ENCODE assay signal across 26 mouse cellular contexts in the genomic region with DNA sequence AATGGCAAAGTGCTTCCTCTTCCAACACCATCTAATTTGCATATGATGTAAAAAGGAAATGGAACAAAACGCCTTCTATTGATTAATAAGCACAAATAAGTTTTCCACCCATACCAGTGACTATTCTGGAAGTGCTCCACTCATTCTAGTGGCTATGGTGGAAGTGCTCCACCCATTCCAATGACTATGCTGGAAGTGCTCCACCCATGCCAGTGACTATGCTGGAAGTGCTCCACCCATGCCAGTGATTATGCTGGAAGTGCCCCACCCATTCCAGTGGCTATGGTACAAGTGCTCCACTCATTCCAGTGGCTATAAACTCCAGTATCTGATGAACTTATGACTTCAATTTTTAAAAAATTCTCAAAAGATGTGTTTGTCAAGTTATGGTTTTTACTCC.
DNase-seq lines count a peak whose midpoint lies in the region; ATAC-seq and TF ChIP-seq lines count a peak whose summit lies in the region.
"Had no signal": no experiment of that assay in that cellular context is flagged by ENCODE, and none has a peak within 500 bp of the region (broad histone marks: within the 10 kb centered on the region; RNA-seq: fewer than 3 reads in every experiment).

No protein-coding gene starts in this region.

- H3K9me3 ChIP-seq in heart, embryonic 10.5 days, result no peaks in the 10 kb centered on the region
- H3K9me3 ChIP-seq in kidney, embryonic 14.5 days (ENCODE audit: control insufficient read depth, low read length), result no peaks in the 10 kb centered on the region
- H3K9me3 ChIP-seq: forebrain, embryonic 13.5 days; heart, embryonic 15.5 days had no signal

- peaks cover 7% of the 10 kb centered on the region; the same call in 1 of the 2 replicates for H3K36me3 ChIP-seq in heart, adult 2 months (ENCODE audit: control insufficient read depth, insufficient read depth, low read length)
- H3K36me3 ChIP-seq in heart, embryonic 10.5 days, result 0 out of 2 replicates have a peak, but pooled peaks cover 2% of the 10 kb centered on the region
- H3K36me3 ChIP-seq in kidney, adult 2 months (ENCODE audit: control insufficient read depth, insufficient read depth, low read length), result no peaks in the 10 kb centered on the region
- no peaks in the 10 kb centered on the region for H3K36me3 ChIP-seq in kidney, embryonic 14.5 days (ENCODE audit: control insufficient read depth, insufficient read depth, low read length)
- H3K36me3 ChIP-seq: forebrain, embryonic 10.5 days; heart, embryonic 15.5 days had no signal

- H3K4me3 ChIP-seq in heart, adult 2 months, result no peak overlapping the region
- no peak overlapping the region for H3K4me3 ChIP-seq in heart, embryonic 10.5 days
- no peak overlapping the region for H3K4me3 ChIP-seq in kidney, adult 2 months (ENCODE audit: insufficient read depth, low read depth, low read length)
- no peak overlapping the region for H3K4me3 ChIP-seq in kidney, embryonic 14.5 days (ENCODE audit: low read length)
- H3K4me3 ChIP-seq: forebrain, embryonic 10.5 days; forebrain, embryonic 13.5 days; heart, embryonic 15.5 days had no signal

- H3K79me2 ChIP-seq in heart, adult 2 months (replicated peaks; ENCODE audit: control insufficient read depth, insufficient read depth, low read length), result peaks cover 8% of the 10 kb centered on the region

- TF ChIP-seq CTCF in heart, adult 2 months (IDR thresholded peaks at IDR 0.05), result no peak
- TF ChIP-seq CTCF in kidney, adult 2 months (conservative IDR thresholded peaks at IDR 0.05; ENCODE audit: insufficient read depth, insufficient read length, low read depth, low read length), result no peak

- intact Hi-C loops in heart, adult 2 months (cut with DNase I), result no loop called here

- no peak for TF ChIP-seq POLR2A in heart, adult 2 months (IDR thresholded peaks at IDR 0.05; ENCODE audit: insufficient read depth, low read depth, low read length)
- TF ChIP-seq POLR2A in kidney, adult 2 months (IDR thresholded peaks at IDR 0.05; ENCODE audit: low read depth, low read length), result no peak

- peaks cover 13% of the 10 kb centered on the region; the same call in 1 of the 2 replicates for H3K4me1 ChIP-seq in heart, adult 2 months (ENCODE audit: control insufficient read depth, insufficient read depth, low read length)
- H3K4me1 ChIP-seq in heart, embryonic 10.5 days, result peaks cover 9% of the 10 kb centered on the region; the same call in 1 of the 2 replicates
- no peaks in the 10 kb centered on the region for H3K4me1 ChIP-seq in kidney, adult 2 months (ENCODE audit: control insufficient read depth, insufficient read depth, low read length)
- 0 out of 2 replicates have a peak, but pooled peaks cover 3% of the 10 kb centered on the region for H3K4me1 ChIP-seq in kidney, embryonic 14.5 days (ENCODE audit: control insufficient read depth, insufficient read depth, low read length)
- H3K4me1 ChIP-seq: forebrain, embryonic 13.5 days; heart, embryonic 15.5 days had no signal

- no peak for ATAC-seq in kidney, embryonic 14.5 days (ENCODE audit: low FRiP score, low TSS enrichment)
- 0 out of 2 replicates have a peak, but pooled peaks have one; percentile 20 for ATAC-seq in megakaryocyte progenitor cell, adult 5-6 weeks (replicated peaks; ENCODE audit: poor library complexity)
- ATAC-seq: CD4-positive, CD25-positive, alpha-beta regulatory T cell, adult 4 months; forebrain, embryonic 13.5 days; forebrain, embryonic 16.5 days; hindbrain, postnatal 0 days; inflammation-experienced regulatory T-cells, adult 6 months had no signal

- 0 out of 2 replicates have a peak, but pooled peaks have one; percentile 10 for TF ChIP-seq EP300 in heart, adult 2 months (IDR thresholded peaks at IDR 0.05; ENCODE audit: insufficient read depth, low read depth, low read length)

- 46% methylated on average over 1 of the region's 1 CpGs for WGBS in heart, adult 2 months
- 65% methylated on average over 1 of the region's 1 CpGs for WGBS in heart, embryonic 10.5 days
- WGBS in kidney, adult 2 months, result 68% methylated on average over 1 of the region's 1 CpGs
- 70% methylated on average over 1 of the region's 1 CpGs for WGBS in kidney, embryonic 14.5 days

- H3K27ac ChIP-seq in heart, adult 2 months, result peak overlapping the region; percentile 24; the same call in 1 of the 2 replicates
- H3K27ac ChIP-seq in heart, embryonic 10.5 days, result no peak overlapping the region
- no peak overlapping the region for H3K27ac ChIP-seq in kidney, adult 2 months (ENCODE audit: insufficient read depth, low read depth, low read length)
- H3K27ac ChIP-seq in kidney, embryonic 14.5 days (ENCODE audit: low read depth, low read length), result no peak overlapping the region
- H3K27ac ChIP-seq: forebrain, embryonic 10.5 days; forebrain, embryonic 13.5 days; heart, embryonic 15.5 days; hindbrain, embryonic 14.5 days; hindbrain, postnatal 0 days had no signal

- no peak overlapping the region for H3K9ac ChIP-seq in heart, adult 2 months (ENCODE audit: low read depth, low read length)
- no peak overlapping the region for H3K9ac ChIP-seq in kidney, embryonic 14.5 days (ENCODE audit: low read depth, low read length)
- H3K9ac ChIP-seq: forebrain, embryonic 13.5 days; heart, embryonic 15.5 days; hindbrain, embryonic 14.5 days had no signal

- H3K4me2 ChIP-seq in kidney, embryonic 14.5 days (replicated peaks; ENCODE audit: low read depth, low read length), result no peak overlapping the region
- H3K4me2 ChIP-seq: forebrain, embryonic 13.5 days; heart, embryonic 11.5 days; heart, embryonic 15.5 days; hindbrain, embryonic 14.5 days had no signal

- no peak for DNase-seq in heart, adult 2 months
- DNase-seq in heart, embryonic 10.5 days (ENCODE audit: low spot score), result no peak
- peak; percentile 27 for DNase-seq in kidney, adult 2 months
- peak; percentile 34 for DNase-seq in lung, postnatal 36 days
- no peak for DNase-seq in lung, postnatal 25 days (ENCODE audit: low spot score)
- no peak for DNase-seq in embryo, embryonic 11 days
- DNase-seq: adrenal gland, adult 2 months; adrenal gland, postnatal 14 days; cerebellum, adult 11-12 months; cerebellum, adult 8-10 months; cerebellum, postnatal 10 days; cerebellum, postnatal 36 days; gastrocnemius, postnatal 14 days; heart, postnatal 10 days; heart, postnatal 36 days had no signal

- no peaks in the 10 kb centered on the region for H3K27me3 ChIP-seq in heart, adult 2 months (ENCODE audit: control insufficient read depth, insufficient read depth, low read length)
- no peaks in the 10 kb centered on the region for H3K27me3 ChIP-seq in heart, embryonic 10.5 days (ENCODE audit: insufficient read depth, poor library complexity, severe bottlenecking)
- H3K27me3 ChIP-seq in kidney, adult 2 months (replicated peaks; ENCODE audit: control insufficient read depth, insufficient read depth, low read length), result no peaks in the 10 kb centered on the region
- H3K27me3 ChIP-seq in kidney, embryonic 14.5 days (ENCODE audit: control insufficient read depth, insufficient read depth, low read length), result no peaks in the 10 kb centered on the region
- H3K27me3 ChIP-seq: forebrain, embryonic 13.5 days; heart, embryonic 15.5 days had no signal

Comparison
In these comparisons a context has a peak if more than half of its experiments do, and no peak if none do; other contexts are left out.
1. DNase-seq: peak in kidney, adult 2 months (single experiment) and lung, postnatal 36 days (single experiment); none in heart, adult 2 months (0 of 2), heart, embryonic 10.5 days (single experiment), lung, postnatal 25 days (single experiment) and embryo, embryonic 11 days (single experiment).